Mouse (Mus musculus) kidney, postnatal 0 days (tissue): ENCODE data around the gene Nfya. TPM values are rescaled to one million over a fixed set of nuclear protein-coding genes. Genes with fewer than 3 reads are reported as not detected.

Source experiments
- ATAC-seq: fragments of 200-750 bp; cut with Nextera tagmentation; replicated peaks from 2 replicates; pipeline ENCODE4 v1.8.0; 2017; ENCODE audit warnings: low read depth, moderate number of reproducible peaks, moderate TSS enrichment, moderate library complexity; ENCODE audit not compliant: low FRiP score
- DNase-seq: peaks from one replicate; pipeline ENCODE4 v3.0.0-alpha.2; 2016; ENCODE audit warnings: low spot score
- H3K27ac ChIP-seq: fragments of 300-500 bp; sonication (generic); 2 replicates; pipeline ENCODE4 v1.5.1; 2014; ENCODE audit warnings: mild to moderate bottlenecking
- H3K27me3 ChIP-seq: fragments of 300-500 bp; sonication (generic); 2 replicates; pipeline ENCODE4 v1.6.1; 2014; ENCODE audit warnings: low read length, mixed read lengths; ENCODE audit not compliant: insufficient read depth
- H3K36me3 ChIP-seq: fragments of 300-500 bp; sonication (generic); 2 replicates; pipeline ENCODE4 v1.6.1; 2014; ENCODE audit warnings: low read length, mixed read lengths; ENCODE audit not compliant: insufficient read depth
- H3K4me1 ChIP-seq: fragments of 300-500 bp; sonication (generic); replicated peaks from 2 replicates; pipeline ENCODE4 v1.6.1; 2014; ENCODE audit warnings: antibody characterized with exemption, low read length, mixed read lengths; ENCODE audit not compliant: insufficient read depth
- H3K4me2 ChIP-seq: fragments of 300-500 bp; sonication (generic); 2 replicates; pipeline ENCODE4 v1.6.1; 2014; ENCODE audit warnings: mild to moderate bottlenecking, low read length, moderate library complexity, mixed read lengths
- H3K4me3 ChIP-seq: fragments of 300-500 bp; sonication (generic); replicated peaks from 2 replicates; pipeline ENCODE4 v1.5.1; 2014; ENCODE audit warnings: low read depth, low read length
- H3K9ac ChIP-seq: fragments of 300-500 bp; sonication (generic); 2 replicates; pipeline ENCODE4 v1.6.1; 2014; ENCODE audit warnings: low read depth, low read length
- H3K9me3 ChIP-seq: fragments of 300-500 bp; sonication (generic); replicated peaks from 2 replicates; pipeline ENCODE4 v1.6.1; 2016; ENCODE audit warnings: low read length, inconsistent platforms, mixed read lengths
- CTCF ChIP-seq: IDR thresholded peaks from 2 replicates; pipeline ENCODE4 v1.5.1; 2016; ENCODE audit warnings: antibody characterized with exemption, low read depth, mild to moderate bottlenecking, moderate library complexity
- WGBS: fragments of 180-500 bp; shearing (Covaris S2); extraction: QIAGEN DNeasy Blood & Tissue Kit; methylation state at CpG from one replicate; pipeline ENCODE4 v1.1.7; 2014; 5-methylcytosine and 5-hydroxymethylcytosine counted together
- polyA plus RNA-seq: library from polyadenylated mRNA; unstranded; fragments of >200 nt; fragmentation: Nextera tagmentation; extraction: Ambion mirVana; gene quantifications from 2 replicates; pipeline ENCODE4 v1.2.1, GENCODE M21; 2015

Gene Nfya
- polyA plus RNA-seq, 1 experiment from 2014 or later = 8.1 TPM

DNA sequence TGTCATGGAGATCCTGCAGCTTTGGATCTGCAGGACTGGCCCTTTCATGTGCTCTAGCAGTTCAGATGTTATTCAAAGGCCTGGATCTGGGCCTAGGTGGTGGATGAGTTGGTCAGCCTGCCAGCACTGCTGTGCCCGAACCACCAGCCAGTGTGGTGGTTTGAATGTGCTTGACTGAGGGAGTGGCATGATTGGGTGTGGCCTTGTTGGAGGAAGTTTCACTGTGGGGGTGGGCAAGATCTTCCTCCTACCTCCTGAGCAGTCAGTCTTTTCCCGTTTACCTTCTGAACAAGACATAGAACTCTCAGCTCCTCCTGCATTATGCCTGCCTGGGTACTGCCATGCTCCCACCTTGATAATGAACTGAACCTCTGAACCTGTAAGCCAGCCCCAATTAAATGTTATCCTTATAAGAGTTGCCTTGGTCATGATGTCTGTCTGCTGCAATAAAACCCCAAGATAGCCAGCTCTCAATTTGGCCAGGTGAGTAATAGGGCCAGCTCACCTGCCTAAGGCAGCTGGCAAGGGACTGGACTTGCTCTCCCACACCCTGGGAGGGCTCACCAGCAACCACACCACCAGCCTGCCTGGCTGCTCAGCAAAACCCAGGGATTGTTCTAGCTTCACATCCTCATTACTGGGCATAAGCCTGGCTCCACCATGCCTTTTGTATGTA is 23.8 kb downstream of the Nfya start:
- TF ChIP-seq CTCF = no peak
- WGBS = 72% methylated on average over 2 of the region's 2 CpGs
- Histone ChIP-seq H3K9me3 (no peaks in the 10 kb centered on the region), H3K27me3 (no peaks in the 10 kb centered on the region), H3K9ac (no peak overlapping the region), H3K4me1 (no peaks in the 10 kb centered on the region), H3K36me3 (peaks cover 48% of the 10 kb centered on the region), H3K4me2 (no peak overlapping the region), H3K4me3 (no peak overlapping the region), H3K27ac (no peak overlapping the region)
- DNase-seq = no peak
- ATAC-seq = no peak

GRCm38 (mm10) chr17:48379050-48379449 is 30.7 kb downstream of the Nfya start:
- no peak overlapping the region for H3K4me2 ChIP-seq

GRCm38 (mm10) chr17:48376102-48376501 is 33.6 kb downstream of the Nfya start:
- H3K27me3 ChIP-seq = no peaks in the 10 kb centered on the region
- no peak for DNase-seq
- no peak overlapping the region for H3K4me2 ChIP-seq
- no peaks in the 10 kb centered on the region for H3K4me1 ChIP-seq
- H3K4me3 ChIP-seq = no peak overlapping the region
- ATAC-seq = no peak
- no peak overlapping the region for H3K9ac ChIP-seq
- H3K36me3 ChIP-seq = no peaks in the 10 kb centered on the region
- no peaks in the 10 kb centered on the region for H3K9me3 ChIP-seq
- H3K27ac ChIP-seq = no peak overlapping the region
- no peak for TF ChIP-seq CTCF
- WGBS = 74% methylated on average over 1 of the region's 1 CpGs

More at GRCm38 (mm10) chr17:48379050-48379449, 30.7 kb downstream of the Nfya start:
- Histone ChIP-seq H3K4me1 (no peaks in the 10 kb centered on the region), H3K9me3 (no peaks in the 10 kb centered on the region), H3K4me3 (no peak overlapping the region), H3K27ac (no peak overlapping the region), H3K9ac (no peak overlapping the region), H3K36me3 (no peaks in the 10 kb centered on the region), H3K27me3 (no peaks in the 10 kb centered on the region)
- DNase-seq = no peak
- ATAC-seq = no peak
- no peak for TF ChIP-seq CTCF

DNA sequence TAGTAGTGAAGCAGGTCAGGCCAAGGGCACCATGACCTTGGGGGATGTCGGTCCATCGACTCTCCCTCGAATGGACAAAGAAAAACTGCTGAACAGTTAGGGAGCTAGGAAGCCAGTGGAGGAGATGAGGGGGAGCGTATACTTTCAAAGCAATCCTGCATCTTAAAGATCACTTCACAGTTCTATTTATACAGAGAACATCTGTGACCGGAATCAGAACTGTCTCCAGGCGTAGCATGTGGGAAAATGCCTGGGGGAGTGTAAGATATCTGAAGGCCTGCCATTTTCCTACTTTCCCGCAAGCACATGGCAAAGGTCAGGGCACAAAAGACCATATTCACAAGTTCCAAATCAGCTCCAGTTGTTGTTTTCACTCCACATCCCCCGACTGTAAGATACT is 36.7 kb downstream of the Nfya start:
- Histone ChIP-seq H3K27ac (no peak overlapping the region), H3K4me1 (no peaks in the 10 kb centered on the region), H3K27me3 (no peaks in the 10 kb centered on the region), H3K36me3 (no peaks in the 10 kb centered on the region), H3K4me3 (no peak overlapping the region), H3K4me2 (no peak overlapping the region), H3K9ac (no peak overlapping the region), H3K9me3 (no peaks in the 10 kb centered on the region)
- ATAC-seq (no peak), DNase-seq (no peak)
- WGBS = 66% methylated on average over 8 of the region's 8 CpGs
- no peak for TF ChIP-seq CTCF

DNA sequence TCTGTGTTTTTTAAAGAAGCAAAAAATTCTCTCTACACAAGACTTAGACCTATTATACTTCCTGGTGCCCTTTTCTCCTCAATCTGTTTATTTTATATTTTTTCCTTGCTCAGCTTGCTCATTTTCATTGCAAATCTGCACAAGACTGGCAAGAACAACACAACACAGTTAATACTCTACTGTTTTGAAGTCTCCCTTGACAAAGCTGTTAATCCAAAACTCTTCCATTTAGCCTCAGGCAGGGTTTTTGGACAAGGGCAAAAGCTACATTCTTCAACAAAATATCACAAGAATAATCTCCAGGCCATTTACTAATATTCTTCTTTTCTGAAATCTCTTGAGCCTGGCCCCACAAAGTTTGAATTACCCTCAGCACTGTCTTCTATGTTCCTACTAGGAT is 38.1 kb downstream of the Nfya start:
- no peak for TF ChIP-seq CTCF
- H3K27me3 ChIP-seq = no peaks in the 10 kb centered on the region
- no peak overlapping the region for H3K27ac ChIP-seq
- H3K36me3 ChIP-seq = no peaks in the 10 kb centered on the region
- no peak overlapping the region for H3K4me2 ChIP-seq
- H3K4me1 ChIP-seq = no peaks in the 10 kb centered on the region
- no peak overlapping the region for H3K4me3 ChIP-seq
- no peak for DNase-seq
- H3K9ac ChIP-seq = no peak overlapping the region
- no peaks in the 10 kb centered on the region for H3K9me3 ChIP-seq
- ATAC-seq = no peak

- DNase-seq = no peak
- no peak overlapping the region for H3K4me2 ChIP-seq
- TF ChIP-seq CTCF = no peak
- H3K9me3 ChIP-seq = no peaks in the 10 kb centered on the region
- no peak for ATAC-seq
- H3K9ac ChIP-seq = no peak overlapping the region
- no peak overlapping the region for H3K4me3 ChIP-seq
- WGBS = 74% methylated on average over 5 of the region's 5 CpGs
- H3K4me1 ChIP-seq = no peaks in the 10 kb centered on the region
- H3K36me3 ChIP-seq = no peaks in the 10 kb centered on the region
- no peaks in the 10 kb centered on the region for H3K27me3 ChIP-seq
- no peak overlapping the region for H3K27ac ChIP-seq
These were observed 42.9 kb downstream of the Nfya start for GRCm38 (mm10) chr17:48366806-48367205.

- Histone ChIP-seq H3K9ac (no peak overlapping the region), H3K4me1 (no peaks in the 10 kb centered on the region), H3K36me3 (no peaks in the 10 kb centered on the region), H3K9me3 (no peaks in the 10 kb centered on the region), H3K27ac (no peak overlapping the region), H3K27me3 (no peaks in the 10 kb centered on the region), H3K4me2 (no peak overlapping the region), H3K4me3 (no peak overlapping the region)
- 88% methylated on average over 9 of the region's 9 CpGs for WGBS
- ATAC-seq = no peak
- DNase-seq = no peak
- TF ChIP-seq CTCF = no peak
These were observed 44.1 kb downstream of the Nfya start for GRCm38 (mm10) chr17:48365511-48366155.
